Mouse (Mus musculus) bone marrow, adult 2 months (tissue): Measurements from ENCODE around the gene Actr6.

ENCODE experiments used
- CTCF ChIP-seq: fragments of 200-500 bp; IDR thresholded peaks from 2 replicates; pipeline ENCODE4 v1.5.1; 2011; ENCODE audit warnings: low read length, control low read depth; ENCODE audit not compliant: control insufficient read depth, insufficient read depth
- POLR2A ChIP-seq: fragments of 200-500 bp; IDR thresholded peaks from 2 replicates; pipeline ENCODE4 v1.6.1; 2011; ENCODE audit warnings: low read depth, mild to moderate bottlenecking, control low read depth, low read length, borderline replicate concordance; ENCODE audit not compliant: control insufficient read depth

- TF ChIP-seq POLR2A = no peak
- no peak for TF ChIP-seq CTCF
These were observed 64.5 kb downstream of the Actr6 start for GRCm38 (mm10) chr10:89667571-89667970.
